In the genomic region with DNA sequence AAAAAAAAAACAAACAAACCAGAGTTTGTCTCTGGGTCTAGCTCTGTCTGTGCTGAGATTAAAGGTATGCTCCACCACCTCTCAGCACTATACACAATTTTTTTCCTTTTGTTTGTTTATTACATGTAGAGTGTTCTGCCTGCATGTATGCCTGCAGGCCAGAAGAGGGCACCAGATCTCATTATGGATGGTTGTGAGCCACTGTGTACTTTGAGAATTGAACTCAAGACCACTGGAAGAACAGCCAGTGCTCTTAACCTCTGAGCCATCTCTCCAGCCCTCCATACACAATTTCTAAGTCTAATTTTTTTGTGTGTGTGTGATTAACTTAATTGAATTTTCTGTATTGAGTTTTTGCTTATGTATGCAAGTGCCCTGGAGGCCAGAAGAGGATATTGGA, we compare ENCODE assay signal across 11 mouse cellular contexts. TPM values are rescaled to one million over a fixed set of nuclear protein-coding genes. Genes with fewer than 3 reads are reported as not detected.
DNase-seq lines count a peak whose midpoint lies in the region; ATAC-seq and TF ChIP-seq lines count a peak whose summit lies in the region.
"Had no signal": no experiment of that assay in that cellular context is flagged by ENCODE, and none has a peak within 500 bp of the region (broad histone marks: within the 10 kb centered on the region; RNA-seq: fewer than 3 reads in every experiment).

No protein-coding gene starts in this region.

- H3K4me2 ChIP-seq in hindbrain, embryonic 16.5 days (ENCODE audit: low read length): no peak overlapping the region
- H3K4me2 ChIP-seq: limb, embryonic 15.5 days; midbrain, embryonic 11.5 days had no signal

- H3K36me3 ChIP-seq in kidney, adult 2 months (ENCODE audit: control insufficient read depth, insufficient read depth, low read length): no peaks in the 10 kb centered on the region
- H3K36me3 ChIP-seq in thymus, adult 2 months (ENCODE audit: control insufficient read depth, insufficient read depth, low read length): 0 out of 2 replicates have a peak, but pooled peaks cover 3% of the 10 kb centered on the region
- no peaks in the 10 kb centered on the region for H3K36me3 ChIP-seq in hindbrain, embryonic 16.5 days (ENCODE audit: control insufficient read depth, insufficient read depth, low read length)
- H3K36me3 ChIP-seq: limb, embryonic 15.5 days had no signal

- no peak for ATAC-seq in hindbrain, embryonic 16.5 days

- no peak for DNase-seq in kidney, adult 2 months
- no peak for DNase-seq in kidney, adult 9 months
- DNase-seq in thymus, adult 2 months: peak; percentile 36
- no peak for DNase-seq in thymus, adult 18-20 months
- peak; percentile 39 for DNase-seq in T-cell, adult 2 months (ENCODE audit: low spot score)
- DNase-seq in ovary, postnatal 36 days (ENCODE audit: low spot score): no peak
- DNase-seq: adrenal gland, postnatal 14 days; cerebellum, adult 18-20 months had no signal

- TF ChIP-seq CTCF in kidney, adult 2 months (conservative IDR thresholded peaks at IDR 0.05; ENCODE audit: insufficient read depth, insufficient read length, low read depth, low read length): peak; percentile 45
- no peak for TF ChIP-seq CTCF in thymus, adult 2 months (IDR thresholded peaks at IDR 0.05; ENCODE audit: borderline replicate concordance, control insufficient read depth, extremely low read depth, insufficient read depth, low read length, poor library complexity)

- H3K9ac ChIP-seq in hindbrain, embryonic 16.5 days (ENCODE audit: low read depth, low read length): no peak overlapping the region
- H3K9ac ChIP-seq: limb, embryonic 15.5 days had no signal

- H3K27ac ChIP-seq in kidney, adult 2 months (ENCODE audit: insufficient read depth, low read depth, low read length): no peak overlapping the region
- H3K27ac ChIP-seq in thymus, adult 2 months (ENCODE audit: control insufficient read depth, insufficient read depth, low read length): peak overlapping the region; percentile 100; the same call in 1 of the 2 replicates
- H3K27ac ChIP-seq in hindbrain, embryonic 16.5 days (ENCODE audit: low read depth, low read length): no peak overlapping the region
- H3K27ac ChIP-seq: limb, embryonic 15.5 days had no signal

- 0 out of 2 replicates have a peak, but pooled peaks cover 3% of the 10 kb centered on the region for H3K4me1 ChIP-seq in kidney, adult 2 months (ENCODE audit: control insufficient read depth, insufficient read depth, low read length)
- peaks cover 21% of the 10 kb centered on the region for H3K4me1 ChIP-seq in thymus, adult 2 months (replicated peaks; ENCODE audit: control insufficient read depth, insufficient read depth, low read length)
- H3K4me1 ChIP-seq in hindbrain, embryonic 16.5 days (ENCODE audit: control insufficient read depth, insufficient read depth, low read depth, low read length): peaks cover 3% of the 10 kb centered on the region; the same call in 1 of the 2 replicates

- no peaks in the 10 kb centered on the region for H3K9me3 ChIP-seq in hindbrain, embryonic 16.5 days (ENCODE audit: control insufficient read depth, low read length)
- H3K9me3 ChIP-seq: limb, embryonic 15.5 days had no signal

- H3K4me3 ChIP-seq in kidney, adult 2 months (ENCODE audit: insufficient read depth, low read depth, low read length): no peak overlapping the region
- no peak overlapping the region for H3K4me3 ChIP-seq in thymus, adult 2 months (ENCODE audit: control insufficient read depth, insufficient read depth, low read length)
- no peak overlapping the region for H3K4me3 ChIP-seq in hindbrain, embryonic 16.5 days (ENCODE audit: low read length)
- H3K4me3 ChIP-seq: limb, embryonic 15.5 days had no signal

- no peaks in the 10 kb centered on the region for H3K27me3 ChIP-seq in kidney, adult 2 months (replicated peaks; ENCODE audit: control insufficient read depth, insufficient read depth, low read length)
- H3K27me3 ChIP-seq in thymus, adult 2 months (ENCODE audit: control insufficient read depth, insufficient read depth, low read length): no peaks in the 10 kb centered on the region
- H3K27me3 ChIP-seq in hindbrain, embryonic 16.5 days (replicated peaks; ENCODE audit: control insufficient read depth, insufficient read depth, low read length): no peaks in the 10 kb centered on the region
- H3K27me3 ChIP-seq: limb, embryonic 15.5 days had no signal

- TF ChIP-seq POLR2A in kidney, adult 2 months (IDR thresholded peaks at IDR 0.05; ENCODE audit: low read depth, low read length): no peak
- TF ChIP-seq POLR2A in thymus, adult 2 months (IDR thresholded peaks at IDR 0.05; ENCODE audit: control insufficient read depth, extremely low read depth, insufficient read depth, low read length, poor library complexity): no peak

RNA-seq across cellular contexts. Expression of gene Smarca4, which starts 10.6 kb away (rescaled TPM):
- 24.9 and 26.9 TPM in 2 replicates for polyA plus RNA-seq in kidney, adult 2 months (2012; rRNA removed)
- polyA plus RNA-seq in thymus, adult 2 months (2012; rRNA removed): 156 and 191 TPM in 2 replicates
- 109 and 130 TPM in 2 replicates for polyA plus RNA-seq in hindbrain, embryonic 16.5 days (2015; fragmentation: Nextera tagmentation; extraction: Ambion mirVana)

RNA-seq across cellular contexts. Expression of gene Yipf2, which starts 33.9 kb away (rescaled TPM):
- polyA plus RNA-seq in kidney, adult 2 months (2012; rRNA removed): 39.9 and 44.9 TPM in 2 replicates
- 47.1 and 50.6 TPM in 2 replicates for polyA plus RNA-seq in thymus, adult 2 months (2012; rRNA removed)
- polyA plus RNA-seq in hindbrain, embryonic 16.5 days (2015; fragmentation: Nextera tagmentation; extraction: Ambion mirVana): 25.6 and 26.1 TPM in 2 replicates

RNA-seq across cellular contexts. Expression of gene Timm29, which starts 34.0 kb away (rescaled TPM):
- 33.6 and 34.0 TPM in 2 replicates for polyA plus RNA-seq in kidney, adult 2 months (2012; rRNA removed)
- 43.5 and 45.8 TPM in 2 replicates for polyA plus RNA-seq in thymus, adult 2 months (2012; rRNA removed)
- 51.8 and 53.4 TPM in 2 replicates for polyA plus RNA-seq in hindbrain, embryonic 16.5 days (2015; fragmentation: Nextera tagmentation; extraction: Ambion mirVana)

Comparison
In these comparisons a context has a peak if more than half of its experiments do, and no peak if none do; other contexts are left out.
1. DNase-seq: peak in thymus, adult 2 months (single experiment) and T-cell, adult 2 months (single experiment); none in kidney, adult 2 months (single experiment), kidney, adult 9 months (single experiment), thymus, adult 18-20 months (0 of 2) and ovary, postnatal 36 days (single experiment).